Mouse (Mus musculus): ENCODE data around the gene Bloc1s1.

DNA sequence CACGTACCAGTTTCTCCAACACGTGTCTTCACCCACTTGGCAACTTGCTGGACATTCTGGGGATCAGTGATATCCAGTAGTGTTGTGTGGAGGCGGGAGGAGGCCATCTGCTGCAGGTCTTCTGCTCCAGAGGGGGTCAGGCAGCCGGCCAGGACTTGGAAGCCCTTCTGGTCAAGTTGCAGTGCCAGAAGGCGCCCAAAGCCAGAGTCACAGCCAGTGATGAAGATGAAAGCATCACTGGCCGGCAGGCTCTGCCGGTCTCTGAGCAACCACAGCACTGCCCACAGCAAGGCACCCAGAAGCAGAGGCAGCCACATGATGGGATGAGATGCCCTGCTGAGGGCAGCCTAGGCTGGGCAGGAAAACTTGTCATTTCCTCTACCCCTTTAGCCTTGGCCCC is 5.6 kb downstream of the Bloc1s1 start:
- no peak for TF ChIP-seq CTCF (IDR thresholded peaks at IDR 0.05; ENCODE audit: low read depth, low read length)
- no peak for TF ChIP-seq POLR2A (IDR thresholded peaks at IDR 0.05; ENCODE audit: extremely low read depth, insufficient read depth, low read length)
